Mouse (Mus musculus) hindbrain, embryonic 15.5 days (tissue): ENCODE measurements around the gene Selenbp1. TPM values are rescaled to one million over a fixed set of nuclear protein-coding genes. Genes with fewer than 3 reads are reported as not detected.
"Not testable (repeated sequence)": the region's sequence is repeated elsewhere in the genome, so short reads cannot be mapped to it uniquely, and the experiment has no call there.

Source experiments
- ATAC-seq: fragments of 200-750 bp; cut with Nextera tagmentation; 2 replicates; pipeline ENCODE4 v1.8.0; 2017; ENCODE audit warnings: low read depth, moderate number of reproducible peaks, moderate TSS enrichment; ENCODE audit not compliant: low FRiP score
- H3K27ac ChIP-seq: fragments of 300-500 bp; sonication (generic); replicated peaks from 2 replicates; pipeline ENCODE4 v1.5.1; 2015; ENCODE audit warnings: mild to moderate bottlenecking, inconsistent platforms
- H3K27me3 ChIP-seq: fragments of 300-500 bp; sonication (generic); 2 replicates; pipeline ENCODE4 v1.6.1; 2015; ENCODE audit warnings: control low read depth, inconsistent platforms
- H3K36me3 ChIP-seq: fragments of 300-500 bp; sonication (generic); 2 replicates; pipeline ENCODE4 v1.6.1; 2015; ENCODE audit warnings: control low read depth, inconsistent platforms
- H3K4me1 ChIP-seq: fragments of 300-500 bp; sonication (generic); replicated peaks from 2 replicates; pipeline ENCODE4 v1.6.1; 2015; ENCODE audit warnings: control low read depth, inconsistent platforms
- H3K4me2 ChIP-seq: fragments of 300-500 bp; sonication (generic); 2 replicates; pipeline ENCODE4 v1.6.1; 2015; ENCODE audit warnings: moderate library complexity, mild to moderate bottlenecking, inconsistent platforms
- H3K4me3 ChIP-seq: fragments of 300-500 bp; sonication (generic); 2 replicates; pipeline ENCODE4 v1.5.1; 2015; ENCODE audit warnings: mild to moderate bottlenecking, inconsistent platforms
- H3K9ac ChIP-seq: fragments of 300-500 bp; sonication (generic); 2 replicates; pipeline ENCODE4 v1.6.1; 2015; ENCODE audit warnings: inconsistent platforms
- H3K9me3 ChIP-seq: fragments of 300-500 bp; sonication (generic); 2 replicates; pipeline ENCODE4 v1.6.1; 2016; ENCODE audit warnings: control low read depth, inconsistent platforms
- WGBS: fragments of 180-500 bp; shearing (Covaris S2); methylation state at CpG from one replicate; pipeline ENCODE4 v1.1.7; 2015; 5-methylcytosine and 5-hydroxymethylcytosine counted together
- polyA plus RNA-seq: library from polyadenylated mRNA; unstranded; fragments of >200 nt; fragmentation: Nextera tagmentation; extraction: Ambion mirVana; gene quantifications from 2 replicates; pipeline ENCODE4 v1.2.1, GENCODE M21; 2015

The Selenbp1 gene
- polyA plus RNA-seq, 1 experiment from 2014 or later = 15.5 TPM

DNA sequence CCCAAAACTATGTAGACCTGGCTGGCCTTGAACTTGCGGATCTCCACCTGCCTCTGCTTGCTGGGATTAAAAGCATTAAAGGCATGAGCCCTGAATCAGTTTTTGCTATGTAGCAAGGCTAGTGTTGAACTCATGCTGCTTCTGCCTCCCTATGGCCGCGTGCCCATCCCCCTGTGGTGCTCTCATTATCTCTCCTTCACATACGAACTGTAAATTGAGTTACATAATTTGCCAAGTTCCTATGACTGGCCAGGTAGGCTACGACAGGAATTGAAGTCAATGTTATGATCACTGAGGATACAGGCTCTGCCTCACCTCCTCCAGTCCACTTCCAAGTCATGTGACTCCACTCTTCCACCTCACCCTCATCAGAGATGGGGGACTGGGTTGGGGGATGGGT is 3.3 kb downstream of the Selenbp1 start:
- not testable (repeated sequence) for H3K4me2 ChIP-seq, H3K36me3 ChIP-seq, H3K4me3 ChIP-seq, H3K27ac ChIP-seq, H3K9me3 ChIP-seq, H3K27me3 ChIP-seq, H3K9ac ChIP-seq, ATAC-seq
- H3K4me1 ChIP-seq = peaks cover 11% of the 10 kb centered on the region; the same call in 1 of the 2 replicates
- WGBS = 83% methylated on average over 5 of the region's 5 CpGs

DNA sequence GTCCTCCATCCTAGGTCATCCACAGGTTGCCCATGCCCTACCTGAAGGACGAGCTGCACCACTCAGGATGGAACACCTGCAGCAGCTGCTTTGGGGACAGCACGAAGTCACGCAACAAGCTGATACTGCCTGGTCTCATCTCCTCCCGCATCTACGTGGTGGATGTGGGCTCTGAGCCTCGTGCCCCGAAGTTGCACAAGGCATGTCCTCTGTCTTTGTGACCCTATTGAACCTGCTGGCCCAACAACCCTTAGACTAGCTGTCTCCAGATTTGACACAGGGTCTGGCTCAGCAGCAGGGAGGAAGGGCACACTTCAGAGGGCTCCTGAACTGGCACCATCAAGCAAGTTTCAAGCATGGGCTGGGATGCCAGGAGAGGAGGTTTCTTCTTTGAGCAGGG is 4.3 kb downstream of the Selenbp1 start:
- H3K4me2 ChIP-seq, H3K9me3 ChIP-seq, ATAC-seq, H3K27ac ChIP-seq, H3K4me3 ChIP-seq, H3K9ac ChIP-seq, H3K27me3 ChIP-seq, H3K36me3 ChIP-seq: not testable (repeated sequence)
- WGBS = 93% methylated on average over 6 of the region's 7 CpGs
- H3K4me1 ChIP-seq = peaks cover 11% of the 10 kb centered on the region; the same call in 1 of the 2 replicates

DNA sequence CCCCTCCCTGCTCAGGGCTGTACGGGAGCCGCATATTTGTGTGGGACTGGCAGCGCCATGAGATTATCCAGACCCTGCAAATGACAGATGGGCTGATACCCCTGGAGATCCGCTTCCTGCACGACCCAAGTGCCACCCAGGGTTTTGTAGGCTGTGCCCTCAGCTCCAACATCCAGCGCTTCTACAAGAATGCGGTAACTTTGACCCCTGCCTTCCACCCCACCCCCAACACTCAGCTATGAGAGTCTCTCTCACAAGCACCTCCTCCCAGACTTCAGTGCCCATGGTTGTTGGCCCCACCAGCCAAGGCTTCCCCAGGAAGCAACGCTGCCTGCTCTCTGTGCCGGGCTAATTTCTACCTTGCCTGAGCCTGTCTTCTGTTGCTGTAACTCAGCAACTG is 7.2 kb downstream of the Selenbp1 start:
- WGBS = 73% methylated on average over 9 of the region's 9 CpGs
- H3K9me3 ChIP-seq, H3K4me2 ChIP-seq, H3K27ac ChIP-seq, H3K4me1 ChIP-seq, H3K36me3 ChIP-seq, H3K4me3 ChIP-seq, ATAC-seq, H3K9ac ChIP-seq, H3K27me3 ChIP-seq: not testable (repeated sequence)

DNA sequence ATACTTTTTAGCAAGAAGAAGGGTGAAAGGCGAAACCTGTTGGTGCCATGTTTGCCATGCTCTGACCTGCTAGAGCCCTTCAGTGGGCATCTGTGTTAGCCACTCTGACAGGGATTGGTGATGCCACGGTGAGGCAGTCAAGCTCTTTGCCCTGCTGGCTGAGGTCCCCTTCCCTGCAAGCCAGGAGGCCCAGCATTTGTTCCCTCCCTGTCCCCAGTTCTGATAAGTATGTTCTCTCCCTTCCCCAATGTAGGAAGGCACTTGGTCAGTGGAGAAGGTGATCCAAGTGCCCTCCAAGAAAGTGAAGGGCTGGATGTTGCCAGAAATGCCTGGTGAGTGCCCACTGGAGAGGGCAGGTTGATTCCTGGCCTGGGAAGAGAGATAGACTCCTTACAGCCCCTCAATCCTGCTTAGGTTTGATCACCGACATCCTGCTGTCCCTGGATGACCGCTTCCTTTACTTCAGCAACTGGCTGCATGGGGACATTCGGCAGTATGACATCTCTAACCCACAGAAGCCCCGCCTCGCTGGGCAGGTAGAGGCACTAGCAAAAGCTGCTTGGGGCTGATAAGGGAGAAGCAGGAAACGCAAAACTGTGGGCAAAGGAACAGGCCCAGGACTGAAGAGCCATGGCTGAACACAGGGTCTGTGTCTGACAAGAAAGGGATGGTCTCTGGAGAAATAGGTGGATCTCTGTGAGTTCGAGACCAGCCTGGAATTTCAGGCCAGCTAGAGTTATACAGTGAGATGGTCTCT is 9.5 kb downstream of the Selenbp1 start:
- H3K4me2 ChIP-seq, H3K27me3 ChIP-seq, H3K36me3 ChIP-seq, H3K4me3 ChIP-seq, H3K9me3 ChIP-seq, H3K27ac ChIP-seq, ATAC-seq, H3K4me1 ChIP-seq, H3K9ac ChIP-seq: not testable (repeated sequence)
- 84% methylated on average over 9 of the region's 9 CpGs for WGBS

DNA sequence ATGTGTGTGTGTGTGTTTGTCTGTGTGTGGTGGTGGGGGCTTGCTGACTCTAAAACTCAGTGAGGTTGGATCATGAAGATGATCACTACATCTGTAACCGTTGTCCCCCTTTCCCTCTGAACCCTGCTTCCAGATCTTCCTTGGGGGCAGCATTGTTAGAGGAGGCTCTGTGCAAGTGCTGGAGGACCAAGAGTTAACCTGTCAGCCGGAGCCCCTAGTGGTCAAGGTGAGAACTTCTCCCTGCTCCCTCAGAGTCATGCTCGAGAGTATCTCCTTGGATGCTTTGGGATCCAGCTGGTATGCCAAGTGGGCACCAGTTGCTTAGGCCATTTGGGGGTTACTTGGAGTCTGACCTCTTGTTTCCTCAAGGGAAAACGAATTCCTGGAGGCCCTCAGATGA is 10.8 kb downstream of the Selenbp1 start:
- not testable (repeated sequence) for H3K36me3 ChIP-seq, H3K9ac ChIP-seq, H3K4me2 ChIP-seq, H3K4me1 ChIP-seq, H3K9me3 ChIP-seq, H3K27ac ChIP-seq, H3K27me3 ChIP-seq, ATAC-seq, H3K4me3 ChIP-seq
- WGBS = 31% methylated on average over 4 of the region's 4 CpGs

DNA sequence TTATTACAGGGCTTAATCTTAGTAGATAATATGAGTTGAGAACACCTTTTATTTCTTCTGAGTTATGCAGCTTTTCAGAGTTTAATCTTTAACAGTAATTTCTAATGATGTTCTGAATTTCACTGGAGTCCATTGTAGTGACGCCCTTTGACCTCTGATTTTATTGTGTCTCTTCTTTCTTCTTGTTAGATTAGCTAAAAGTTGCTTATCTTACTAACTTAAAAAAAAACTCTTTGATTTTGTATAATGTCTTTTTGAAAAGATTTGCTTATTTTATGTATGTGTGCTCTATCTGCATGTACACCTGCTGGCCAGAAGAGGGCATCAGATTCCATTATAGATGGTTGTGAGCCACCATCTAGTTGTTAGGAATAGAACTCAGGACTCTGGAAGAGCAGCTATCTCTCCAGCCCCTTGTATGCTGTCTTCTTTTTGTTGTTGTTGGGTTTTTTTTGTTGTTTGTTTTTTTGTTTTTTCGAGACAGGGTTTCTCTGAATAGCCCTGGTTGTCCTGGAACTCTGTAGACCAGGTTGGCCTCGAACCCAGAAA is 15.3 kb downstream of the Selenbp1 start:
- no peak overlapping the region for H3K27ac ChIP-seq
- no peaks in the 10 kb centered on the region for H3K9me3 ChIP-seq
- no peak overlapping the region for H3K4me2 ChIP-seq
- no peak for ATAC-seq
- H3K36me3 ChIP-seq = no peaks in the 10 kb centered on the region
- no peak overlapping the region for H3K4me3 ChIP-seq
- 66% methylated on average over 3 of the region's 3 CpGs for WGBS
- no peak overlapping the region for H3K9ac ChIP-seq
- H3K4me1 ChIP-seq = peaks cover 5% of the 10 kb centered on the region
- H3K27me3 ChIP-seq = no peaks in the 10 kb centered on the region

DNA sequence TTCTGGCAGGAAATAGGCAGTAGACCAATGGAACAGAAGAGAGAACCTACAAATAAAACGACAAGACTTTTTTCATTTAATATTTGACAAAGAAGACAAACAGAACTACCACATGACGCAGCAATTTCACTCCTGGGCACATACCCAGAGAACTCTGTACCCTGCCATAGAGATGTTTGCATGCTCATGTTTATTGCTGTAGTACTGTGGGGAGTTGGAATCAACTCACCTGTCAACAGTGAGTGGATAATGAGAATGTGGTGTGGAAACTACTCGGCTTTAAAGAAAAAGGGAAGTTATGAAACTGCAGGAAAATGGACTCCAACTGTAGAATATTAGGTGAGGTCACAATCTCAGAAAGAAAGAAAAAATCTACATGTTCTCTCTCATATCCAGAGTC is 16.8 kb downstream of the Selenbp1 start:
- WGBS = 88% methylated on average over 3 of the region's 3 CpGs

DNA sequence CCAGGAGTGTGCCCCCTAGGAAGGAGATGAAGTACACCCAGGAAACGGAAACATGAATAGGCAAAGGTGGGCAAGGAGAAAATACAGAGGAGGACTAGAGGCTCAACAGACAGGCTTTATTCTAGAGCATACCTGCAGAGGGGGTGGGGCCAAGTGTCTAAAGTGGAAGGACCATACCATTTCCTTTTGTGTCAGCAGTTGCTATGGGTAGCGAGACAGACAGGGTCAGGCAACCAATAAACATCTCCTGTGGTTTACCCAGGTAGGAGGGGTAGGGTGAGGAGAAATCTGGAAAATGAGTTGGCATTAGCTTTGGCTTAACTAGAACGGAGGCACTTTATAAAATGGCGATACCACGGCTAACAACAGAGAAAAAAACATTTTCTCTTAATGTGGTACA is 19.9 kb downstream of the Selenbp1 start:
- Histone ChIP-seq H3K4me1 (peaks cover 29% of the 10 kb centered on the region), H3K4me3 (peak overlapping the region; percentile 84), H3K9me3 (no peaks in the 10 kb centered on the region), H3K36me3 (peaks cover 18% of the 10 kb centered on the region), H3K9ac (no peak overlapping the region), H3K27ac (peak overlapping the region; percentile 96), H3K27me3 (no peaks in the 10 kb centered on the region), H3K4me2 (peak overlapping the region; percentile 64)
- ATAC-seq = no peak
- WGBS = 71% methylated on average over 5 of the region's 5 CpGs

More for the DNA sequence above, 16.8 kb downstream of the Selenbp1 start:
- Histone ChIP-seq H3K36me3 (no peaks in the 10 kb centered on the region), H3K27me3 (no peaks in the 10 kb centered on the region), H3K4me1 (peaks cover 11% of the 10 kb centered on the region), H3K9ac (no peak overlapping the region), H3K9me3 (no peaks in the 10 kb centered on the region), H3K27ac (no peak overlapping the region), H3K4me2 (no peak overlapping the region), H3K4me3 (no peak overlapping the region)
- no peak for ATAC-seq

DNA sequence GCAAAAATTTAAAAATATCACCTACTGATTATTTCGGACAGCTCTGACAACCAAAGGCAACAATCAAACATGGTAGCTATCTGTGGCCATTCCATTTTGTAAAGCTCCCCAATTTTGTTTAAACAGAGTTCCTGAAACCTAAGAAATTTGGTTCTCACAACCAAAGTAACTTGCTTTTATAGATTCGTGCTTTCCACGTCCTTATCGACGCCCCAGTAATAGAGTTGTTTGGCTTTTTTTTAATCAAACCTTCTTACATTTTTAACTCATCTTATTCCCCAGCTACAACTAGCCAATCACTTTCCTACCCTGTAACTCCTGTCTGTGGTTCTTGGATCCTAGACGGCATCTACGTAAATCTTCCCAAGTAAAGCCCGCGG is 20.5 kb downstream of the Selenbp1 start:
- Histone ChIP-seq H3K27ac (peak overlapping the region; percentile 96), H3K4me1 (peaks cover 29% of the 10 kb centered on the region), H3K4me2 (peak overlapping the region; percentile 64), H3K9me3 (no peaks in the 10 kb centered on the region), H3K36me3 (peaks cover 24% of the 10 kb centered on the region), H3K9ac (peak overlapping the region; percentile 84), H3K4me3 (peak overlapping the region; percentile 84), H3K27me3 (no peaks in the 10 kb centered on the region)
- 15% methylated on average over 9 of the region's 9 CpGs for WGBS
- no peak for ATAC-seq

DNA sequence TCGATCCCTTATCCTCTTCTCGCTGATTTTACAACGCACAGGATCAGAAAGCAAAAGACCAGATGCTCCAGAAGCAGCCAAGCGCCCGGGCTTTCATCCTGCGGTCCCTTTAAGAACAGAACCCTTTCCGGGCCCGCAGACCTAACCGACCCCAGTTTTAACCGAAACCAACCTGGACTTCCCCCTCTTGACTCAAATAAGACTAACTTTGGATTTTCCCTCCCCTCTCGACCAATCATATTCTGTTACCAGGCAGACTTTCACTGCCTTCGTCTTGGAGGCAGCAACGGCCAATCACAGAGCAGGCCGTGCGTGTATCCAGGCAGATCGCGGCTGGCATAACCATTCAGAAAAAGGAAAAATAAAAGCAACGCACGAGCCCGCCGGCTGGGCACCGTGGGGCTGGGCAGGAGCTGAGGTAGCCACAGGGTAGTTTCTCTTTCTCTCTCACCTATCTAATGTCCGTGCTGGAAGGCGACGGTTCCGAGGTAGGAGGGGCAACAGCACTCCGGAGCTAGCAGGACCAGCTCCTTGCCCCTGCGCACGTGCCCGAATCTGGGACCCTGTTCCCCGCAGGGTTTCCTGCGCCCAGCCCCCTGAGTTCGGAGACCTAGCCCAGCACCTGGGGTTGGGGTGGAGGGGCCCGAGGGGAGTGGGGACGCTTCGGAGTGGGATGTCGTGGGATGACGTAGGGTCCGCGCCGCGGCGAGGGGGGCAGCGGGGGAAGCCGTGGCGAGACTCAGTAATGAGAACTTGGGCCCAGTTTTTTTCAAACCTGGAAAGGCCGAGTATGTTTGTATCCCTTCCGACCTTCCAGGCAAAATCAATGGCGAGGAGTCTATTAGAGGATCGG is 21.1 kb downstream of the Selenbp1 start, which contains the start of gene Rfx5:
TSS of gene Rfx5 (plus strand) at position 312 of the 853 bp plus-strand sequence.
- WGBS = under 1% methylated on average over 50 of the region's 50 CpGs
- H3K36me3 ChIP-seq = peaks cover 30% of the 10 kb centered on the region
- peak within 1 kb of the TSS; percentile 96 for H3K27ac ChIP-seq
- H3K4me3 ChIP-seq = peak within 1 kb of the TSS; percentile 84
- H3K4me2 ChIP-seq = peak within 1 kb of the TSS; percentile 64
- no peaks in the 10 kb centered on the region for H3K27me3 ChIP-seq
- peak within 1 kb of the TSS; percentile 84 for H3K9ac ChIP-seq
- H3K4me1 ChIP-seq = peaks cover 29% of the 10 kb centered on the region
- peak; percentile 96 for ATAC-seq
- H3K9me3 ChIP-seq = no peaks in the 10 kb centered on the region

DNA sequence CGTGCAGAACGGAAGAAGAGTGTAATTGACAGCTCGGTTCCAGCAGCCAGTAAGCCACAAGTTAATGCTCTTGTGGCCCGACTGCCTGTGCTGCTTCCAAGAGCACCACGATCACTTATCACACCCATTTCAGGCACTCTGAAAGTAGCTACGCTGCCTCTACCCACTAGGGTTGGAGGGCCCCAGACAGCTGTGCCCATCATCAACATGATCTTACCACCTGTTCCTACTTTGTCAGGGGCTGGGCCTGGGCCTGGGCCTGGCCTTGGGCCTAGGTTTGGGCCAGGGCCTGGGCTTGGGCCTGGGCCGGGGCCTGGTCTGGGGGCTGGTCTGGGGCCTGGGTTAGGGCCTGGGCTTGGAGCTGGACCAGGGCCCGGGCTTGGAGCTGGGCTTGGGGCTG is 25.4 kb downstream of the Selenbp1 start:
- H3K9ac ChIP-seq = no peak overlapping the region
- H3K4me3 ChIP-seq = no peak overlapping the region
- no peaks in the 10 kb centered on the region for H3K9me3 ChIP-seq
- no peak overlapping the region for H3K27ac ChIP-seq
- no peak overlapping the region for H3K4me2 ChIP-seq
- no peaks in the 10 kb centered on the region for H3K27me3 ChIP-seq
- WGBS = 92% methylated on average over 8 of the region's 8 CpGs
- peaks cover 22% of the 10 kb centered on the region for H3K4me1 ChIP-seq
- no peak for ATAC-seq
- peaks cover 30% of the 10 kb centered on the region for H3K36me3 ChIP-seq

DNA sequence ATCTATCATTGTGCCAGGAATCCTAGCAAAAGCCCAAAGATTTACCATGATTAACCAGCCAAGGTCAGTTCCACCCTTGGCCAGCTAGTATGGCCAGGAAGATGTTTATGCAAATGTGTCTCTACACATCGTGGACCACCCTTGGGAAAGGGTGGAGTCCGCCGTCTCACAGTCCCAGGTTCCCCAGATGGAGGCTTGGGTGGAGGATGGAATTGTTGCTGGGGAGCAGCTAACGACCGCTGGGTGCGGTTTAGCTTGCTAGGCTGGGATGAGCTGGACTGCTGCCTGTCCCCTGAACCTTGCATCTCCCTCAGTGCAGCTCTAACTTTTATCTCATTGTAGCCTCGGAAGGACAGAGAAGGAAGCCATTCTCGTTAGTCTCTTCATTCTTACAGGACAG is 27.0 kb downstream of the Selenbp1 start:
- Histone ChIP-seq H3K9me3 (no peaks in the 10 kb centered on the region), H3K4me3 (no peak overlapping the region), H3K36me3 (peaks cover 30% of the 10 kb centered on the region), H3K27me3 (no peaks in the 10 kb centered on the region), H3K4me1 (peaks cover 15% of the 10 kb centered on the region), H3K27ac (no peak overlapping the region), H3K9ac (no peak overlapping the region), H3K4me2 (no peak overlapping the region)
- WGBS = 47% methylated on average over 8 of the region's 8 CpGs
- ATAC-seq = no peak
